Mouse (Mus musculus): ENCODE results near the gene Carmil1. TPM values are rescaled to one million over a fixed set of nuclear protein-coding genes. Genes with fewer than 3 reads are reported as not detected.

Carmil1 gene
- polyA plus RNA-seq, 1 experiment from 2014 or later = 8.4 TPM

GRCm38 (mm10) chr13:24297252-24297651 lies 16.7 kb upstream of the Carmil1 start:
- 14% methylated on average over 4 of the region's 4 CpGs for WGBS
- H3K9me3 ChIP-seq = no peaks in the 10 kb centered on the region
- H3K4me1 ChIP-seq = no peaks in the 10 kb centered on the region
- H3K27ac ChIP-seq (replicated peaks) = no peak overlapping the region
- ATAC-seq (ENCODE audit: extremely low read depth, insufficient number of reproducible peaks, low FRiP score, low TSS enrichment) = no peak
- no peak overlapping the region for H3K4me3 ChIP-seq
- no peak overlapping the region for H3K9ac ChIP-seq
- H3K4me2 ChIP-seq = no peak overlapping the region
- H3K27me3 ChIP-seq (replicated peaks) = peaks cover 26% of the 10 kb centered on the region; the same call in 1 of the 2 replicates
- H3K36me3 ChIP-seq = no peaks in the 10 kb centered on the region

GRCm38 (mm10) chr13:24287381-24287780 lies 6.8 kb upstream of the Carmil1 start:
- no peak overlapping the region for H3K27ac ChIP-seq (replicated peaks)
- 81% methylated on average over 2 of the region's 2 CpGs for WGBS

GRCm38 (mm10) chr13:24279762-24280438 lies 695 bp downstream of the Carmil1 start:
- Histone ChIP-seq H3K9ac (peak overlapping the region; percentile 85), H3K27me3 (replicated peaks) (peaks cover 50% of the 10 kb centered on the region), H3K9me3 (no peaks in the 10 kb centered on the region), H3K4me3 (peak overlapping the region; percentile 69), H3K4me2 (peak overlapping the region; percentile 96), H3K36me3 (no peaks in the 10 kb centered on the region), H3K27ac (replicated peaks) (no peak overlapping the region), H3K4me1 (peaks cover 14% of the 10 kb centered on the region)
- no peak for ATAC-seq (ENCODE audit: extremely low read depth, insufficient number of reproducible peaks, low FRiP score, low TSS enrichment)
- WGBS = under 1% methylated on average over 19 of the region's 21 CpGs

More at GRCm38 (mm10) chr13:24287381-24287780, 6.8 kb upstream of the Carmil1 start:
- no peak for ATAC-seq (ENCODE audit: extremely low read depth, insufficient number of reproducible peaks, low FRiP score, low TSS enrichment)
- no peak overlapping the region for H3K9ac ChIP-seq
- peaks cover 20% of the 10 kb centered on the region; the same call in 1 of the 2 replicates for H3K27me3 ChIP-seq (replicated peaks)
- H3K4me1 ChIP-seq = no peaks in the 10 kb centered on the region
- H3K9me3 ChIP-seq = no peaks in the 10 kb centered on the region
- H3K4me2 ChIP-seq = no peak overlapping the region
- H3K36me3 ChIP-seq = no peaks in the 10 kb centered on the region
- H3K4me3 ChIP-seq = no peak overlapping the region

GRCm38 (mm10) chr13:24279407-24279761 lies 1.2 kb downstream of the Carmil1 start:
- peaks cover 14% of the 10 kb centered on the region for H3K4me1 ChIP-seq
- no peaks in the 10 kb centered on the region for H3K9me3 ChIP-seq
- no peak overlapping the region for H3K27ac ChIP-seq (replicated peaks)
- H3K27me3 ChIP-seq (replicated peaks) = peaks cover 49% of the 10 kb centered on the region
- H3K9ac ChIP-seq = no peak overlapping the region
- 55% methylated on average over 11 of the region's 11 CpGs for WGBS
- no peaks in the 10 kb centered on the region for H3K36me3 ChIP-seq
- no peak for ATAC-seq (ENCODE audit: extremely low read depth, insufficient number of reproducible peaks, low FRiP score, low TSS enrichment)
- peak overlapping the region; percentile 69 for H3K4me3 ChIP-seq
- peak overlapping the region; percentile 96 for H3K4me2 ChIP-seq

- 72% methylated on average over 4 of the region's 4 CpGs for WGBS
- H3K9ac ChIP-seq = no peak overlapping the region
- no peak overlapping the region for H3K4me2 ChIP-seq
- H3K9me3 ChIP-seq = no peaks in the 10 kb centered on the region
- ATAC-seq (ENCODE audit: extremely low read depth, insufficient number of reproducible peaks, low FRiP score, low TSS enrichment) = no peak
- H3K4me1 ChIP-seq = no peaks in the 10 kb centered on the region
- H3K27ac ChIP-seq (replicated peaks) = no peak overlapping the region
- no peaks in the 10 kb centered on the region for H3K36me3 ChIP-seq
- peaks cover 8% of the 10 kb centered on the region; the same call in 1 of the 2 replicates for H3K27me3 ChIP-seq (replicated peaks)
- H3K4me3 ChIP-seq = no peak overlapping the region
These were observed 7.7 kb downstream of the Carmil1 start for GRCm38 (mm10) chr13:24272740-24273377.

GRCm38 (mm10) chr13:24269100-24269465 lies 11.5 kb downstream of the Carmil1 start:
- Histone ChIP-seq H3K4me3 (no peak overlapping the region), H3K36me3 (no peaks in the 10 kb centered on the region), H3K4me1 (no peaks in the 10 kb centered on the region), H3K4me2 (no peak overlapping the region), H3K27me3 (replicated peaks) (no peaks in the 10 kb centered on the region), H3K9me3 (no peaks in the 10 kb centered on the region), H3K27ac (replicated peaks) (no peak overlapping the region), H3K9ac (no peak overlapping the region)
- 67% methylated on average over 3 of the region's 3 CpGs for WGBS
- ATAC-seq (ENCODE audit: extremely low read depth, insufficient number of reproducible peaks, low FRiP score, low TSS enrichment) = no peak

- no peaks in the 10 kb centered on the region for H3K27me3 ChIP-seq (replicated peaks)
- no peak overlapping the region for H3K27ac ChIP-seq (replicated peaks)
- no peak overlapping the region for H3K9ac ChIP-seq
- no peaks in the 10 kb centered on the region for H3K36me3 ChIP-seq
- no peak overlapping the region for H3K4me3 ChIP-seq
- H3K4me1 ChIP-seq = no peaks in the 10 kb centered on the region
- ATAC-seq (ENCODE audit: extremely low read depth, insufficient number of reproducible peaks, low FRiP score, low TSS enrichment) = no peak
- no peaks in the 10 kb centered on the region for H3K9me3 ChIP-seq
- H3K4me2 ChIP-seq = no peak overlapping the region
- 71% methylated on average over 14 of the region's 14 CpGs for WGBS
These were observed 12.1 kb downstream of the Carmil1 start for GRCm38 (mm10) chr13:24268355-24269099.

GRCm38 (mm10) chr13:24264760-24265159 lies 15.8 kb downstream of the Carmil1 start:
- Histone ChIP-seq H3K4me1 (no peaks in the 10 kb centered on the region), H3K4me2 (no peak overlapping the region), H3K9me3 (no peaks in the 10 kb centered on the region), H3K27ac (replicated peaks) (no peak overlapping the region), H3K27me3 (replicated peaks) (no peaks in the 10 kb centered on the region), H3K36me3 (no peaks in the 10 kb centered on the region), H3K9ac (no peak overlapping the region), H3K4me3 (no peak overlapping the region)
- 45% methylated on average over 5 of the region's 5 CpGs for WGBS
- no peak for ATAC-seq (ENCODE audit: extremely low read depth, insufficient number of reproducible peaks, low FRiP score, low TSS enrichment)

- Histone ChIP-seq H3K4me1 (no peaks in the 10 kb centered on the region), H3K4me3 (no peak overlapping the region), H3K27me3 (replicated peaks) (no peaks in the 10 kb centered on the region), H3K4me2 (no peak overlapping the region), H3K9ac (no peak overlapping the region), H3K9me3 (no peaks in the 10 kb centered on the region), H3K36me3 (no peaks in the 10 kb centered on the region), H3K27ac (replicated peaks) (no peak overlapping the region)
- no peak for ATAC-seq (ENCODE audit: extremely low read depth, insufficient number of reproducible peaks, low FRiP score, low TSS enrichment)
- WGBS = 77% methylated on average over 4 of the region's 4 CpGs
These were observed 17.0 kb downstream of the Carmil1 start for GRCm38 (mm10) chr13:24263560-24263959.

GRCm38 (mm10) chr13:24260751-24261591 lies 19.6 kb downstream of the Carmil1 start:
- WGBS = 61% methylated on average over 10 of the region's 10 CpGs
- no peaks in the 10 kb centered on the region for H3K4me1 ChIP-seq

GRCm38 (mm10) chr13:24257809-24258208 lies 22.8 kb downstream of the Carmil1 start:
- H3K27ac ChIP-seq (replicated peaks) = no peak overlapping the region
- no peak overlapping the region for H3K9ac ChIP-seq
- H3K4me1 ChIP-seq = peaks cover 12% of the 10 kb centered on the region
- WGBS = 86% methylated on average over 6 of the region's 6 CpGs
- H3K4me3 ChIP-seq = no peak overlapping the region
- no peak for ATAC-seq (ENCODE audit: extremely low read depth, insufficient number of reproducible peaks, low FRiP score, low TSS enrichment)
- H3K36me3 ChIP-seq = no peaks in the 10 kb centered on the region
- H3K4me2 ChIP-seq = no peak overlapping the region
- H3K27me3 ChIP-seq (replicated peaks) = no peaks in the 10 kb centered on the region
- H3K9me3 ChIP-seq = no peaks in the 10 kb centered on the region

More at GRCm38 (mm10) chr13:24260751-24261591, 19.6 kb downstream of the Carmil1 start:
- Histone ChIP-seq H3K27me3 (replicated peaks) (no peaks in the 10 kb centered on the region), H3K4me3 (no peak overlapping the region), H3K9me3 (no peaks in the 10 kb centered on the region), H3K9ac (no peak overlapping the region), H3K4me2 (no peak overlapping the region), H3K36me3 (no peaks in the 10 kb centered on the region), H3K27ac (replicated peaks) (no peak overlapping the region)
- no peak for ATAC-seq (ENCODE audit: extremely low read depth, insufficient number of reproducible peaks, low FRiP score, low TSS enrichment)

All from heart, embryonic 13.5 days (tissue).